Mouse (Mus musculus) limb, embryonic 13.5 days (tissue): ENCODE data around the gene Btd. TPM values are rescaled to one million over a fixed set of nuclear protein-coding genes. Genes with fewer than 3 reads are reported as not detected.

Experiments
- ATAC-seq: fragments of 200-750 bp; cut with Nextera tagmentation; 2 replicates; pipeline ENCODE4 v1.8.0; 2017; ENCODE audit warnings: low read depth, moderate number of reproducible peaks, moderate TSS enrichment; ENCODE audit not compliant: low FRiP score
- H3K27ac ChIP-seq: fragments of 300-500 bp; sonication (generic); 2 replicates; pipeline ENCODE4 v1.5.1; 2015; ENCODE audit warnings: inconsistent platforms, mild to moderate bottlenecking, moderate library complexity
- H3K27me3 ChIP-seq: fragments of 300-500 bp; sonication (generic); 2 replicates; pipeline ENCODE4 v1.6.1; 2015; ENCODE audit warnings: mild to moderate bottlenecking, inconsistent platforms
- H3K36me3 ChIP-seq: fragments of 300-500 bp; sonication (generic); 2 replicates; pipeline ENCODE4 v1.6.1; 2015; ENCODE audit warnings: inconsistent platforms, mild to moderate bottlenecking, moderate library complexity
- H3K4me1 ChIP-seq: fragments of 300-500 bp; sonication (generic); 2 replicates; pipeline ENCODE4 v1.6.1; 2015; ENCODE audit warnings: inconsistent platforms
- H3K4me2 ChIP-seq: fragments of 300-500 bp; sonication (generic); replicated peaks from 2 replicates; pipeline ENCODE4 v1.6.1; 2015; ENCODE audit warnings: inconsistent platforms, mild to moderate bottlenecking, moderate library complexity
- H3K4me3 ChIP-seq: fragments of 300-500 bp; sonication (generic); 2 replicates; pipeline ENCODE4 v1.5.1; 2015; ENCODE audit warnings: moderate library complexity, mild to moderate bottlenecking, inconsistent platforms
- H3K9ac ChIP-seq: fragments of 300-500 bp; sonication (generic); 2 replicates; pipeline ENCODE4 v1.6.1; 2015; ENCODE audit warnings: mild to moderate bottlenecking, inconsistent platforms
- H3K9me3 ChIP-seq: fragments of 300-500 bp; sonication (generic); 2 replicates; pipeline ENCODE4 v1.6.1; 2016; ENCODE audit warnings: inconsistent platforms
- WGBS: fragments of 180-500 bp; shearing (Covaris S2); methylation state at CpG from one replicate; pipeline ENCODE4 v1.1.7; 2015; 5-methylcytosine and 5-hydroxymethylcytosine counted together
- polyA plus RNA-seq: library from polyadenylated mRNA; unstranded; fragments of >200 nt; fragmentation: Nextera tagmentation; extraction: Ambion mirVana; gene quantifications from 2 replicates; pipeline ENCODE4 v1.2.1, GENCODE M21; 2015

Btd gene
- polyA plus RNA-seq, 1 experiment from 2014 or later, result 33.1 TPM

DNA sequence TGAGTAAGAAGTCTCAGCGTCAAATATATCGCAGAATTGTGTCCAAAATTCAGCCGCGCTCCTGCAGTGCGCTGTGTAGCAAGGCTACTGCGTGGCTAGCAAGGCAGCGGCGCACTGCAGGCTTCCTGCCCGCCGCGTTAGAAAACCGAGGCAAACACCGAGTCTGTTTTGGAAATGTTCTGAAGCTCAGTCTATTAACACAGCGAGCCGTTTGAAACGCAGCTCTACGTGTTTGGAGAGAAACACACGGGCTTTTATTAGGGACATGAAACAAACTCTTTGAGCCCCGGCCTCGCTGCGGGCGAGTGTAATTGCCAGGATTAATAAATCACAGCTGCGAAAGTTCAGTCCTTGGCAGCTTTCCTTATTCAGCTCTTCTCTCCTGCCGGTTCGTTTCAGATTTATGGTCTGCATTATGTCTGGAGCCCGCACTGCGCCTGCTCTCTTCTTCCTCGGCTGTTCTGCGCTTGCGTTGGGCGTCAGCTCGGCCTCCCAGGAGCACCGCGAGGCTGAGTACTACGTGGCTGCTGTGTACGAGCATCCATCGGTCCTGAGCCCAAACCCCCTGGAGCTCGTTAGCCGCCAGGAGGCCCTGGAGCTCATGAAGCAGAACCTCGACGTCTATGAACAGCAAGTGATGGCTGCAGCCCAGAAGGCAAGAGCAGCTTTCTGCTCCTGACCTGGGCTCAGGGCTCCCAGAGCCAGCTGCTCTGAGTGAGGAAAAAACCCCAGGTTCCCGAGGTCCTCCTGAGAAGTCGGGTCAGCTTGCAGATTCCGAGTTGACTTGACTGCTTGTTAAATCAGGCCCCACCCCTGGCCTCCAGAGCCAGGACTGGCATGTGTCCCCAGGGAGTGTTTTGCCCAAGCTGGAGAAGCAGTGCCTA is 21.1 kb downstream of the Btd start:
- peak; percentile 91 for ATAC-seq
- 1% methylated on average over 44 of the region's 44 CpGs for WGBS
- peak overlapping the region; percentile 58 for H3K9ac ChIP-seq

DNA sequence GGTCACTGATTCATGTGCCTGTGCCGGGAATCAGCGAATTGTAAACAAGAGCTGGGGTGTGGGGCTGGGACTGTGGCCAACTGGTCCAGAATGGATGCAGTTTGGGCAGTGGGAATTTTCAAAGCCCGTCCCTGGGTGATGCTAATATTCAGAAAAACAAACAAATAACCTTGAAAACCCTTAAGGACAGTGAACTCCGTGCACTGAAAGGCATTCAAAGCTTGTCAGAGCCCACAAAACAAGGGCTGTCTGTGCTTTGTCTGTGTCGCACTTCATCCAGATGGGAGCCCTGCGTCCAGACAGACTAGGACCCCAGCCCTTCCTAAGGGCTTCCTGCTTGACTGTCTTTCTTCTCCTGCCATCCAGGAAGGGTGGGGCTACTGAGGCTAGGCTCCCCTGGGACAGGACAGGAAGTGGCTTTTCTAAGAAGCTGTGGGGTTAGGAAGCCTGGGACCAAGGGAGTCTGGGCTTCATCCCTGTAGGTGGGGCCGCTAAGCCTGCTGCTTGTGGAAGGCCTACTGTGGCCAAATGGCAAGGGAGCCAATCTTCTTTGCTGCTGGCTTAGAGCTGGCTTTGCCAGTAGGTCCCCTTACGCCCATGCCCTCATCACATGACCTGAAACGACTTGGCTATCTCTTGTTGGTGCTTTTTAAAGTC is 21.9 kb downstream of the Btd start:
- H3K4me3 ChIP-seq, result peak overlapping the region; percentile 34
- peak overlapping the region; percentile 98 for H3K27ac ChIP-seq
- H3K36me3 ChIP-seq, result peaks cover 18% of the 10 kb centered on the region
- no peaks in the 10 kb centered on the region for H3K9me3 ChIP-seq
- peak overlapping the region; percentile 68 for H3K4me2 ChIP-seq
- H3K9ac ChIP-seq, result peak overlapping the region; percentile 55
- 18% methylated on average over 9 of the region's 9 CpGs for WGBS
- peaks cover 87% of the 10 kb centered on the region for H3K4me1 ChIP-seq
- 0 out of 2 replicates have a peak, but pooled peaks have one; percentile 4 for ATAC-seq
- no peaks in the 10 kb centered on the region for H3K27me3 ChIP-seq

More for the DNA sequence above, 21.1 kb downstream of the Btd start:
- H3K4me3 ChIP-seq, result peak overlapping the region; percentile 34
- H3K27me3 ChIP-seq, result no peaks in the 10 kb centered on the region
- peaks cover 11% of the 10 kb centered on the region for H3K36me3 ChIP-seq
- peak overlapping the region; percentile 68 for H3K4me2 ChIP-seq
- H3K4me1 ChIP-seq, result peaks cover 94% of the 10 kb centered on the region
- H3K27ac ChIP-seq, result peak overlapping the region; percentile 98
- H3K9me3 ChIP-seq, result no peaks in the 10 kb centered on the region

DNA sequence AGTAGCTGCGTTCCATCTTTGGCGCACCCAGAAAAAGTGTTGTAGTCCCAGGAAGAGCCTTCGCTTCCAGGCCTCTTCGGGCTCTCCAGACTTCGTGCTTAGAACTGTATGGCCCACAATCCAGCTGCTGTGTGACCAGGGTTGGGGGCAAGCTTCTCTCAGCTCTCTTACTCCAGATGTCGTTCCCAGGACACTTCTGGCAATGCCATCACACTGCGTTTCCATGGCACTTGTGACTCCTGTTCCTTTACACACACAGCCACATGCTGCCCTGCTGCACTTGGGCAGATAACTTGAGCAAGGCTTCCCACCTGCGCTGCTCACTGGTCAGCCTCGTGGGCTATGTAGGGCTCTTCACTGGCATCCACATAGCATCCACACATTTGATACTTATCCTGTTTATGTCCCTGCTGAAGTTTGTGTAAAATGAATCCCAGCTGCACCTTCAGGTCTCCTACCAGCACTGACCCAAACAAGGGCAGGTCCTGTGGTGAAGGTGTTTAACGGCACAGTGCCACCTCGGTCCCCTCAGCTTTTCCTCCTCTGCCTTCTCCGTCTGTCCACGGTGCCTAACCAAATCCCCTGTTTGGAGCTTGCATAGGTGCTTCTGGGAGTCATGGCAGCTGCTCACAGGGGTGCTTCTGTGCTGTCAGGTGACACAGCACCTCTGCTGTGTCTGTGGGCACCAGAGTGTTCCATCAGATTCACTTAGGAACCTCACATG is 22.7 kb downstream of the Btd start:
- H3K36me3 ChIP-seq, result peaks cover 21% of the 10 kb centered on the region
- H3K27ac ChIP-seq, result peak overlapping the region; percentile 98
- WGBS, result 71% methylated on average over 13 of the region's 13 CpGs
- H3K4me2 ChIP-seq, result no peak overlapping the region
- no peaks in the 10 kb centered on the region for H3K27me3 ChIP-seq
- no peaks in the 10 kb centered on the region for H3K9me3 ChIP-seq
- no peak for ATAC-seq
- peaks cover 86% of the 10 kb centered on the region for H3K4me1 ChIP-seq
- H3K4me3 ChIP-seq, result no peak overlapping the region
- H3K9ac ChIP-seq, result 0 out of 2 replicates have a peak overlapping the region, but pooled peaks have one; percentile 5

DNA sequence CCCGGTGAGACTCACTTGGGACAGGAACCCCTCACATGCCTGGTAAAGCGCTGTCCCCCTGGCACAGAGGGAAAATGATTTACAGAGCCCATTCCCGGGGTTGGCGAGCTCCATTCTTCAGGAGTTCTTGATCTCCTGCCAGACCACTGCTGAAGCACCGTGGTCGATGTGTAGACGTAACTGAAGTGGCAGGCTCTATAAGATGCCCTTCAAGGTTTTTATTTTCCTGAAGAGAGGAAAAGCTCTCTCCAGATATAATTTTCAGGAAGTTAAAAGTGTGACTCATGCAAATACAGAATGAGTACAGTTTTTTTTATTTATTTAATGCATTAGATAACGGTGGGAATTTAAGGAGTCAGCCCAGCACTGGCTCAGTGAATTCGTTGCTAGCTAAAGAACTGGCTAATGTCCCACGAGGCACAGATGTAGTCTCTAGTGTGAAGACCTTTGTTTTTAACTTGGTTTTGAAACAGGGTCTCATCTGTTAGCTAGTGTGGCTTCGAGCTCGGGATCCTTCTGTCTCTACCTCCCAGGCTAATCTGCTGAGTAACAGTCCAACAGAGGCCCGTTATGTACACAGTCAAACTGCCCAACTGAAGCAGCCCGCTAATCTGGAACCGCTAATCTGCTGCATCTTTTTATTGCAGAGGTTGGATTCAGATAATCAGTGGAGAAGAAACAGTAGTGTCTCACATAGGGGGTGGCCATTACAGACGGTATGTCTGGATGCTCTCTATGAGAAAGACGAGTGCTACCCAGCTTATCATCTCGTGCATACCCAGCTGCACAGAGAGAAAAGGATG is 23.5 kb downstream of the Btd start:
- Histone ChIP-seq H3K4me1 (peaks cover 83% of the 10 kb centered on the region), H3K36me3 (peaks cover 23% of the 10 kb centered on the region), H3K4me3 (no peak overlapping the region), H3K4me2 (no peak overlapping the region), H3K27me3 (no peaks in the 10 kb centered on the region), H3K27ac (peak overlapping the region; percentile 98), H3K9ac (no peak overlapping the region; the same call in 1 of the 2 replicates), H3K9me3 (no peaks in the 10 kb centered on the region)
- 59% methylated on average over 18 of the region's 18 CpGs for WGBS
- no peak for ATAC-seq

DNA sequence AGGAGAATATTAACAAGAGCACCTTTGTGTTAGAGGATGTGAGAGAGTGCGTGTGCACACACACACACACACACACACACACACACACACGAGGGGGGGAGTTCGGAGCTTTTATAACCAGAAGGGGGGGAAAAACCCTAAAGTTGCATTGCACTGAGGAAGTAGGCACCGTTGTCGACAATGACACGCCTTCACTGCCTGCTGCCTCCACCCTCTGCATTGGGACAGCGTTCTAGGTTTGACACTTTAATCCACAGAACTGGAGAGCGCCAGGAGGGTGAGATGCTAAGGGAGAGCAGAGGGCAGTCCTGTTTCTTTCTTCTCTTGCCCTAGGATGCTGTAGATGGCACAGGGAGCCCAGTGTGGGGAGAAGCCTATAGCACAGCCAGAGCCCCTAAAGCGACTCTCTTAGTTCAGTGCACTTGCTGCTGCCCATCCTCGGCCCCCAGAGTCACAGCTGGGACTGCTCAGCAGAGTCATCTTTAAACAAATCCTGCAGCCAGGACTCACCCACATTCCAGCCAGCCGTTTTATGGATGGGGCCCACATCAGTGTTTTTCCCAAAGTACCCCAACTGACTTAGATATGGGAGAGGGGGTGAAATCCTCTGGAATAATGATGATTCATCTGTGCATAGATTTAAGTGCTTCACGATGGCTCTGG is 24.2 kb downstream of the Btd start:
- Histone ChIP-seq H3K27me3 (no peaks in the 10 kb centered on the region), H3K4me3 (no peak overlapping the region), H3K9ac (0 out of 2 replicates have a peak overlapping the region, but pooled peaks have one; percentile 13), H3K4me2 (no peak overlapping the region), H3K27ac (peak overlapping the region; percentile 52; the same call in 1 of the 2 replicates), H3K36me3 (peaks cover 23% of the 10 kb centered on the region), H3K4me1 (peaks cover 83% of the 10 kb centered on the region), H3K9me3 (no peaks in the 10 kb centered on the region)
- 54% methylated on average over 12 of the region's 12 CpGs for WGBS
- ATAC-seq, result no peak

DNA sequence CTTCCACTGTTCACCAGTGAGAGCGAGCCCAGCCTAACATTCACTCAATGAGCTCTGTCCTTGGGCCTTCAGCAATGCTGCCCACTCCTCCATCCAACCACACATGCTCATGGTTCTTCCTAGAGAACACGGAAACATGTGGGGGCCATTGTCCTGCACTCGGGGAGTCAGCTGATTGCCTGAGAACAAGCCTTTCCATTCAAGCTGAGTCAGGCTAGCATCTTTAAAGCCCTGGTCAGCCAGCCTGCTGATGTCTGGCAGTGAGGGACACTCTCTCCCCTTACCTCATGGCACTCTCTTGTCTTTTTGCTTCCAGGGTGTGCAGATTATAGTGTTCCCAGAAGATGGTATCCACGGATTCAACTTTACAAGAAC is 24.7 kb downstream of the Btd start:
- Histone ChIP-seq H3K27ac (peak overlapping the region; percentile 28; the same call in 1 of the 2 replicates), H3K4me2 (no peak overlapping the region), H3K36me3 (peaks cover 23% of the 10 kb centered on the region), H3K9ac (0 out of 2 replicates have a peak overlapping the region, but pooled peaks have one; percentile 13), H3K4me1 (peaks cover 80% of the 10 kb centered on the region), H3K27me3 (no peaks in the 10 kb centered on the region), H3K4me3 (no peak overlapping the region), H3K9me3 (no peaks in the 10 kb centered on the region)
- no peak for ATAC-seq
- WGBS, result 83% methylated on average over 4 of the region's 4 CpGs

DNA sequence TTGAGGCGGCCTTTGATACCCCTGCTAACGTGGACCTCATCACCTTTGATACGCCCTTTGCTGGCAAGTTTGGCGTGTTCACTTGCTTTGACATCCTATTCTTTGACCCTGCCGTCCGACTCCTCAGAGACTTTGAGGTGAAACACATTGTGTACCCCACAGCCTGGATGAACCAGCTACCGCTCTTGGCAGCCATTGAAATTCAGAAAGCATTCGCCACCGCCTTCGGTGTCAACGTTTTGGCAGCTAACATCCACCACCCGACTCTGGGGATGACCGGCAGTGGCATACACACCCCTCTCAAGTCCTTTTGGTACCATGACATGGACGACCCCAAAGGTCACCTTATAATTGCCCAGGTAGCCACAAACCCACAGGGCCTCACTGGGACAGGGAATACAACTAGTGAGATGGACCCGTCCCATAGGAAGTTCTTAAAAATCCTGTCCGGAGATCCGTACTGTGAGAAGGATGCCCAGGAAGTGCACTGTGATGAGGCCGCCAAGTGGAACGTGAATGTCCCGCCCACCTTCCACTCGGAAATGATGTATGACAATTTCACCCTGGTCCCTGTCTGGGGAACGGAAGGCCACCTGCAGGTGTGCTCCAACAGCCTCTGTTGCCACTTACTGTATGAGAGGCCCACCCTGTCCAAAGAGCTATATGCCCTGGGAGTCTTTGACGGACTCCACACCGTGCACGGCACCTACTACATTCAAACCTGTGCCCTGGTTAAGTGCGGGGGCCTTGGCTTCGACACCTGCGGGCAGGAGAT is 26.3 kb downstream of the Btd start:
- H3K27ac ChIP-seq, result no peak overlapping the region
- no peaks in the 10 kb centered on the region for H3K27me3 ChIP-seq
- 95% methylated on average over 28 of the region's 28 CpGs for WGBS
- H3K4me3 ChIP-seq, result no peak overlapping the region
- H3K9ac ChIP-seq, result no peak overlapping the region
- H3K4me1 ChIP-seq, result peaks cover 81% of the 10 kb centered on the region
- no peak overlapping the region for H3K4me2 ChIP-seq
- no peak for ATAC-seq
- peaks cover 23% of the 10 kb centered on the region for H3K36me3 ChIP-seq
- no peaks in the 10 kb centered on the region for H3K9me3 ChIP-seq

DNA sequence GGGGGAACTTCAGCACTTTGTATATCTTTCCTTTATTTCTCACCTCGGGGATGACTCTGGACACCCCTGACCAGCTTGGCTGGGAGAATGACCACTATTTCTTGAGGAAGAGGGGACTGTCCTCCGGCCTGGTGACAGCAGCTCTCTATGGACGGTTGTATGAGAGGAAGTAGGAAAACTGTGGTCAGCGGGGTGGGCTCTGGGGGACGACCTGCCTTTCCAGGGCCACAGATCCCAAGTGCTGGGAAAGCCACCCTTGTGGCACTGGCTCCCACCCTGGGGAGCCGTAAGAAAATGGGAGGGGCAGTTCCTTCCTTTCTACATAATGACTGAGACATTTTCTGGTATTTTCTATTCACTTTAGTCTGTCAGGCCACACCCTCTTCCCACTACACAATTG is 26.9 kb downstream of the Btd start:
- no peak overlapping the region for H3K27ac ChIP-seq
- no peak overlapping the region for H3K4me3 ChIP-seq
- H3K9ac ChIP-seq, result no peak overlapping the region
- peaks cover 79% of the 10 kb centered on the region for H3K4me1 ChIP-seq
- ATAC-seq, result no peak
- no peaks in the 10 kb centered on the region for H3K27me3 ChIP-seq
- H3K4me2 ChIP-seq, result no peak overlapping the region
- peaks cover 23% of the 10 kb centered on the region for H3K36me3 ChIP-seq
- no peaks in the 10 kb centered on the region for H3K9me3 ChIP-seq
- WGBS, result 87% methylated on average over 6 of the region's 6 CpGs

DNA sequence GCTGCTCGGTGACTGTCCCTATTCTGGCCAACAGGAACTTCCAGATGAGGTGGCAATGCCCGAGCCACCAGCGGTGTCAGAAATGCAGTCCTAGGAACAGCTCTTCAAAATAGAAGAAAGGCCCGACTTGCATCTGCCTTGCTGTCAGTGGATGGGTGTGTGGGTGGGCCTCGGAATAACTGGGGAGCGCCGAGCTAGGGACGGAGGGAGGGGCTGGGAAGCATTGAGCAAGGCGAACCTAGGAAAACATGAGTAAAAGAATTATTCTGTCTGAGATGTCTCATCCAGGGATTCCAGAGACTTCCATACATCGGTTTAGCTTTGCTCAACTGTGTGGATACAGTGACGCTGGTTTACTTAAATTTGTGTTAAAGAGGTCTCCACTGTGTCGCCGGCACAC is 27.5 kb downstream of the Btd start:
- Histone ChIP-seq H3K27ac (peak overlapping the region; percentile 44; the same call in 1 of the 2 replicates), H3K27me3 (no peaks in the 10 kb centered on the region), H3K36me3 (peaks cover 23% of the 10 kb centered on the region), H3K4me1 (peaks cover 77% of the 10 kb centered on the region), H3K9ac (no peak overlapping the region), H3K9me3 (no peaks in the 10 kb centered on the region), H3K4me3 (no peak overlapping the region), H3K4me2 (no peak overlapping the region)
- 85% methylated on average over 13 of the region's 13 CpGs for WGBS
- ATAC-seq, result no peak

DNA sequence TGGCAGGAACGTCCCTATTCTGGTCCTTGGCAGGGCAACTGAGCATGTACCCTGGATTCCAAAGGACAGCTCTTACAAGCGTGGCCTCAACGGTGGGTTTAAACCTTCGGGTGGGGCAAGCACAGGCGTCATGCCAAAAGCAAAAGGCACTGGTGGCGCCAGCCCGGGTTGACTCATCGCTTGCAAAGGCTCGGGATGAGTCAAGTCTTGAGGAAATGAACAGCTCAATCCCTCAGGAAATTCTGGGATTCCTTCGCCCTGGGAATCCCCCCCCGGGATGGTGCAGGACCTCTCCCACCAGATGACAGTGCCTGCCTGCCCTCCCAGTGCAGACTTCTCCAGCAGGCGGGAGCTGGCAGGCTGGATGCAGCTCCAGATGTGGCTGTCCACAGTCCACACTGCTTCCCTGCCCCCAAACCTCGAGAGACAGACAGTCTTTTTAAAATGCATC is 28.4 kb downstream of the Btd start:
- Histone ChIP-seq H3K36me3 (peaks cover 23% of the 10 kb centered on the region), H3K27me3 (no peaks in the 10 kb centered on the region), H3K4me1 (peaks cover 68% of the 10 kb centered on the region), H3K4me3 (no peak overlapping the region), H3K9me3 (no peaks in the 10 kb centered on the region), H3K4me2 (no peak overlapping the region), H3K9ac (no peak overlapping the region), H3K27ac (peak overlapping the region; percentile 65)
- ATAC-seq, result no peak
- 67% methylated on average over 13 of the region's 13 CpGs for WGBS
